Mouse (Mus musculus) heart, postnatal 0 days (tissue): ENCODE results near the gene Tdrkh. TPM values are rescaled to one million over a fixed set of nuclear protein-coding genes. Genes with fewer than 3 reads are reported as not detected.

ENCODE experiments used
- ATAC-seq: fragments of 200-750 bp; cut with Nextera tagmentation; 2 replicates; pipeline ENCODE4 v1.8.0; 2017; ENCODE audit warnings: low read depth, moderate number of reproducible peaks, moderate library complexity; ENCODE audit not compliant: insufficient read depth
- DNase-seq: peaks from one replicate; pipeline ENCODE4 v3.0.0-alpha.2; 2016; ENCODE audit warnings: low spot score
- H3K27ac ChIP-seq: fragments of 300-500 bp; sonication (generic); 2 replicates; pipeline ENCODE4 v1.5.1; 2014; ENCODE audit warnings: low read depth, mild to moderate bottlenecking
- H3K27me3 ChIP-seq: fragments of 300-500 bp; sonication (generic); 2 replicates; pipeline ENCODE4 v1.6.1; 2014; ENCODE audit warnings: low read length, mixed read lengths; ENCODE audit not compliant: control insufficient read depth, insufficient read depth
- H3K36me3 ChIP-seq: fragments of 300-500 bp; sonication (generic); replicated peaks from 2 replicates; pipeline ENCODE4 v1.6.1; 2014; ENCODE audit warnings: low read length, mixed read lengths; ENCODE audit not compliant: control insufficient read depth, insufficient read depth
- H3K4me1 ChIP-seq: fragments of 300-500 bp; sonication (generic); 2 replicates; pipeline ENCODE4 v1.6.1; 2014; ENCODE audit warnings: antibody characterized with exemption; ENCODE audit not compliant: control insufficient read depth, insufficient read depth
- H3K4me2 ChIP-seq: fragments of 300-500 bp; sonication (generic); 2 replicates; pipeline ENCODE4 v1.6.1; 2014; ENCODE audit warnings: low read depth, mild to moderate bottlenecking, low read length, moderate library complexity
- H3K4me3 ChIP-seq: fragments of 300-500 bp; sonication (generic); 2 replicates; pipeline ENCODE4 v1.5.1; 2014; ENCODE audit warnings: low read depth, low read length
- H3K9ac ChIP-seq: fragments of 300-500 bp; sonication (generic); replicated peaks from 2 replicates; pipeline ENCODE4 v1.6.1; 2014; ENCODE audit warnings: low read depth, low read length, mixed read lengths
- H3K9me3 ChIP-seq: fragments of 300-500 bp; sonication (generic); replicated peaks from 2 replicates; pipeline ENCODE4 v1.6.1; 2016; ENCODE audit warnings: low read length; ENCODE audit not compliant: control insufficient read depth
- CTCF ChIP-seq: IDR thresholded peaks from 2 replicates; pipeline ENCODE4 v1.5.1; 2016; ENCODE audit warnings: antibody characterized with exemption, control low read depth, low read depth
- EP300 ChIP-seq: IDR thresholded peaks from 2 replicates; pipeline ENCODE4 v1.6.1; 2016; ENCODE audit warnings: antibody characterized with exemption, low read depth
- WGBS: fragments of 180-500 bp; shearing (Covaris S2); extraction: QIAGEN DNeasy Blood & Tissue Kit; methylation state at CpG from one replicate; pipeline ENCODE4 v1.1.7; 2014; 5-methylcytosine and 5-hydroxymethylcytosine counted together
- polyA plus RNA-seq: library from polyadenylated mRNA; unstranded; fragments of >200 nt; fragmentation: Nextera tagmentation; extraction: Ambion mirVana; gene quantifications from 2 replicates; pipeline ENCODE4 v1.2.1, GENCODE M21; 2015
- total RNA-seq: library from RNA; depleted of rRNA; stranded (reverse); fragments of >200 nt; gene quantifications from 2 replicates; pipeline ENCODE4 v1.2.3, GENCODE M21; 2014; ENCODE audit warnings: low replicate concordance

The Tdrkh gene
- total and polyA plus RNA-seq, 2 experiments from 2014 or later = 0.34 to 7.7 TPM

GRCm38 (mm10) chr3:94368631-94369030 is 44.4 kb upstream of the Tdrkh start:
- ATAC-seq (no peak), DNase-seq (no peak)
- Histone ChIP-seq H3K36me3 (no peaks in the 10 kb centered on the region), H3K9me3 (no peaks in the 10 kb centered on the region), H3K4me3 (no peak overlapping the region), H3K9ac (no peak overlapping the region), H3K4me1 (peaks cover 13% of the 10 kb centered on the region; the same call in 1 of the 2 replicates), H3K27me3 (peaks cover 11% of the 10 kb centered on the region), H3K4me2 (no peak overlapping the region), H3K27ac (no peak overlapping the region)
- TF ChIP-seq EP300 = no peak
- TF ChIP-seq CTCF = no peak
- 60% methylated on average over 6 of the region's 6 CpGs for WGBS

- Histone ChIP-seq H3K4me3 (no peak overlapping the region), H3K27ac (no peak overlapping the region), H3K9me3 (no peaks in the 10 kb centered on the region), H3K9ac (no peak overlapping the region), H3K4me1 (peaks cover 17% of the 10 kb centered on the region; the same call in 1 of the 2 replicates), H3K36me3 (no peaks in the 10 kb centered on the region), H3K4me2 (no peak overlapping the region), H3K27me3 (peaks cover under 1% of the 10 kb centered on the region; the same call in 1 of the 2 replicates)
- TF ChIP-seq CTCF (no peak), EP300 (no peak)
- ATAC-seq (no peak), DNase-seq (no peak)
- WGBS = 27% methylated on average over 2 of the region's 2 CpGs
These were observed 43.4 kb upstream of the Tdrkh start for GRCm38 (mm10) chr3:94369709-94370108.

- Histone ChIP-seq H3K27me3 (no peaks in the 10 kb centered on the region), H3K4me1 (peaks cover 17% of the 10 kb centered on the region; the same call in 1 of the 2 replicates), H3K9ac (no peak overlapping the region; the same call in 1 of the 2 replicates), H3K9me3 (no peaks in the 10 kb centered on the region), H3K27ac (peak overlapping the region; percentile 47; the same call in 1 of the 2 replicates), H3K4me3 (peak overlapping the region; percentile 25), H3K36me3 (no peaks in the 10 kb centered on the region), H3K4me2 (peak overlapping the region; percentile 48)
- ATAC-seq = peak; percentile 82
- TF ChIP-seq CTCF (no peak), EP300 (peak; percentile 82)
- DNase-seq = peak; percentile 93
- WGBS = 6% methylated on average over 11 of the region's 11 CpGs
These were observed 41.4 kb upstream of the Tdrkh start for GRCm38 (mm10) chr3:94371637-94372036.

- WGBS = 5% methylated on average over 3 of the region's 3 CpGs
- H3K9ac ChIP-seq = no peak overlapping the region; the same call in 1 of the 2 replicates
- no peak for ATAC-seq
- no peaks in the 10 kb centered on the region for H3K27me3 ChIP-seq
- H3K4me3 ChIP-seq = peak overlapping the region; percentile 25
- H3K9me3 ChIP-seq = no peaks in the 10 kb centered on the region
- no peak for TF ChIP-seq CTCF
- no peak for TF ChIP-seq EP300
- H3K27ac ChIP-seq = peak overlapping the region; percentile 47; the same call in 1 of the 2 replicates
- no peaks in the 10 kb centered on the region for H3K36me3 ChIP-seq
- H3K4me2 ChIP-seq = peak overlapping the region; percentile 48
- H3K4me1 ChIP-seq = peaks cover 17% of the 10 kb centered on the region; the same call in 1 of the 2 replicates
- no peak for DNase-seq
These were observed 41.0 kb upstream of the Tdrkh start for GRCm38 (mm10) chr3:94372038-94372437.

GRCm38 (mm10) chr3:94372641-94373040 is 40.4 kb upstream of the Tdrkh start, which contains the start of gene Rorc:
TSS of gene Rorc (plus strand) at chr3:94372794.
- Histone ChIP-seq H3K27me3 (no peaks in the 10 kb centered on the region), H3K4me2 (peak within 1 kb of the TSS; percentile 72), H3K9me3 (no peaks in the 10 kb centered on the region), H3K9ac (peak within 1 kb of the TSS; percentile 43; the same call in 1 of the 2 replicates), H3K27ac (peak within 1 kb of the TSS; percentile 49; the same call in 1 of the 2 replicates), H3K36me3 (no peaks in the 10 kb centered on the region), H3K4me3 (peak within 1 kb of the TSS; percentile 48), H3K4me1 (peaks cover 17% of the 10 kb centered on the region; the same call in 1 of the 2 replicates)
- 14% methylated on average over 5 of the region's 5 CpGs for WGBS
- ATAC-seq (peak; percentile 72), DNase-seq (peak; percentile 55)
- no peak for TF ChIP-seq CTCF
- no peak for TF ChIP-seq EP300
